Mouse (Mus musculus): Measurements from ENCODE around the gene Mical2.

DNA sequence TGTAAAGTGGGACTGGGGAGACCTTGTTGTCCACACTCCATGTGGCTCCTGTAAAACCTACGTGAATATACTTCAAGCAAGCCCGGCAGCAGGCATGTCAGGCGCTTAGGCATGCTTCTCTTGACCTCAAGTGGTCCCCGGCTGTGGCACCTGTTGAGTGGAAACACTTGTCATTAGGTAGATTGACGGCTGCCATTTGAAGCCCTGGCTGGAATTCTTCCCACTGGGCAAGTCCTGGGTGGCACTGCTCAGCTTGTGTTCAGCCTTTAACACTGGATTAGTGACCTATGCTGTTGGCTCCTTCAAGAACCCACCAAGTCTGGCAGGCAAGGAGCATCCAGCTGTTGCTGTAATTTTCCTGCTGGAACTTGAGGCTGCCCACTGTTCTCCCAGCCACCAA, 63.9 kb downstream of the Mical2 start:
- TF ChIP-seq CTCF (conservative IDR thresholded peaks at IDR 0.05; ENCODE audit: low read length) (no peak), NANOG (IDR thresholded peaks at IDR 0.05; ENCODE audit: borderline replicate concordance, low read length) (no peak), POU5F1 (IDR thresholded peaks at IDR 0.05; ENCODE audit: borderline replicate concordance, low read length) (no peak)

All from E14TG2a.4 (cell line).